Mouse (Mus musculus) hindbrain, embryonic 14.5 days (tissue): ENCODE results near the gene Il10ra. TPM values are rescaled to one million over a fixed set of nuclear protein-coding genes. Genes with fewer than 3 reads are reported as not detected.

Experiments used
- ATAC-seq: fragments of 200-750 bp; cut with Nextera tagmentation; 2 replicates; pipeline ENCODE4 v1.8.0; 2017; ENCODE audit warnings: moderate number of reproducible peaks, mild to moderate bottlenecking, moderate TSS enrichment, moderate library complexity; ENCODE audit not compliant: low FRiP score
- DNase-seq: peaks from one replicate; pipeline ENCODE4 v3.0.0-alpha.2; 2015; ENCODE audit warnings: low spot score
- H3K27ac ChIP-seq: fragments of 300-500 bp; sonication (generic); 2 replicates; pipeline ENCODE4 v1.5.1; 2014; ENCODE audit warnings: mild to moderate bottlenecking, moderate library complexity
- H3K27me3 ChIP-seq: fragments of 300-500 bp; sonication (generic); 2 replicates; pipeline ENCODE4 v1.6.1; 2014; ENCODE audit warnings: mild to moderate bottlenecking, low read length, mixed read lengths; ENCODE audit not compliant: control insufficient read depth, insufficient read depth
- H3K36me3 ChIP-seq: fragments of 300-500 bp; sonication (generic); replicated peaks from 2 replicates; pipeline ENCODE4 v1.6.1; 2014; ENCODE audit not compliant: control insufficient read depth, insufficient read depth
- H3K4me1 ChIP-seq: fragments of 300-500 bp; sonication (generic); replicated peaks from 2 replicates; pipeline ENCODE4 v1.6.1; 2014; ENCODE audit warnings: antibody characterized with exemption, low read length, mixed read lengths; ENCODE audit not compliant: control insufficient read depth, insufficient read depth
- H3K4me2 ChIP-seq: fragments of 300-500 bp; sonication (generic); replicated peaks from 2 replicates; pipeline ENCODE4 v1.6.1; 2014; ENCODE audit warnings: mild to moderate bottlenecking, moderate library complexity
- H3K4me3 ChIP-seq: fragments of 300-500 bp; sonication (generic); replicated peaks from 2 replicates; pipeline ENCODE4 v1.5.1; 2014; ENCODE audit warnings: mild to moderate bottlenecking, low read length
- H3K9ac ChIP-seq: fragments of 300-500 bp; sonication (generic); 2 replicates; pipeline ENCODE4 v1.6.1; 2014
- H3K9me3 ChIP-seq: fragments of 300-500 bp; sonication (generic); 2 replicates; pipeline ENCODE4 v1.6.1; 2016; ENCODE audit warnings: low read length; ENCODE audit not compliant: control insufficient read depth
- WGBS: fragments of 180-500 bp; shearing (Covaris S2); extraction: QIAGEN DNeasy Blood & Tissue Kit; methylation state at CpG from one replicate; pipeline ENCODE4 v1.1.7; 2014; 5-methylcytosine and 5-hydroxymethylcytosine counted together
- polyA plus RNA-seq: library from polyadenylated mRNA; unstranded; fragments of >200 nt; fragmentation: Nextera tagmentation; extraction: Ambion mirVana; gene quantifications from 2 replicates; pipeline ENCODE4 v1.2.1, GENCODE M21; 2014

Gene Il10ra
- polyA plus RNA-seq, 1 experiment from 2014 or later, result 0.68 TPM

DNA sequence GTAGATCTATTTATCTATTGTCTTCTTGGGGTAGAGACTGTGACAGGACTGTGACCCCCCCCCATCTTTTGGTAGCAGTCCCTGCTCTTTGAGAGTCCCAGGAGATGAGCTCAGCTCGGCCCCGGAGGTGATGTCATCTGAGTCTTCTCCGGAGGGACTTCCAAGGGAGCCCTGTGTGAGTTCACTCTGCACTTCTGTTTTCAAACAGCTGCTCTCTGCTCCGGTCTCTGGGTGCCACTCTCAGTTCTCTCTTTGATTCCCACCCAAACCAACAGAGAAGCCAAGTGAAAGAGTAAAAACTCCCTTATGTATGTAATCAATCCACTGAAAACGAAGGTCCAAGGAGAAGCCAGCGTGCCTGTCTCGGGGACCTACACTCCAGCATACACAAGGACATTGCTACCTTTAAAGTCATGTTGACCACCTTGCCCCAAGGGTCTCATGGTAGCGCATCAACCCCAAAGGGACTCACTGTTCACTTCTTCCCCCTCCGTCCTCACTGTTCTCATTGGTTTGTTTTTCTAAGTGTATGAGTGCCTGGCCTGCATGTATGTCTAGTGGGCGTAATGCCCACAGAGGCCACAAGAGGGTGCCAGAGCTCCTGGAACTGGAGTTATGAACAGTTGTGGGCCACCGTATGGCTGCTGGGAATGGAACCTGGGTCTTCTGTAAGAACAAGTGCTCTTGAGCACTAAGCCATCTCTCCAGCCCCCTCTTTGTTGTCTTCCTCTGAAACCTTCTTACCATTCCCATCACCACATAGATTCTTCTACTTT is 30.5 kb upstream of the Il10ra start:
- Histone ChIP-seq H3K4me1 (0 out of 2 replicates have a peak, but pooled peaks cover 5% of the 10 kb centered on the region), H3K27me3 (no peaks in the 10 kb centered on the region), H3K9ac (no peak overlapping the region), H3K27ac (no peak overlapping the region), H3K9me3 (no peaks in the 10 kb centered on the region), H3K4me3 (no peak overlapping the region), H3K36me3 (no peaks in the 10 kb centered on the region), H3K4me2 (no peak overlapping the region)
- DNase-seq (no peak), ATAC-seq (no peak)
- 78% methylated on average over 11 of the region's 11 CpGs for whole genome bisulfite sequencing

DNA sequence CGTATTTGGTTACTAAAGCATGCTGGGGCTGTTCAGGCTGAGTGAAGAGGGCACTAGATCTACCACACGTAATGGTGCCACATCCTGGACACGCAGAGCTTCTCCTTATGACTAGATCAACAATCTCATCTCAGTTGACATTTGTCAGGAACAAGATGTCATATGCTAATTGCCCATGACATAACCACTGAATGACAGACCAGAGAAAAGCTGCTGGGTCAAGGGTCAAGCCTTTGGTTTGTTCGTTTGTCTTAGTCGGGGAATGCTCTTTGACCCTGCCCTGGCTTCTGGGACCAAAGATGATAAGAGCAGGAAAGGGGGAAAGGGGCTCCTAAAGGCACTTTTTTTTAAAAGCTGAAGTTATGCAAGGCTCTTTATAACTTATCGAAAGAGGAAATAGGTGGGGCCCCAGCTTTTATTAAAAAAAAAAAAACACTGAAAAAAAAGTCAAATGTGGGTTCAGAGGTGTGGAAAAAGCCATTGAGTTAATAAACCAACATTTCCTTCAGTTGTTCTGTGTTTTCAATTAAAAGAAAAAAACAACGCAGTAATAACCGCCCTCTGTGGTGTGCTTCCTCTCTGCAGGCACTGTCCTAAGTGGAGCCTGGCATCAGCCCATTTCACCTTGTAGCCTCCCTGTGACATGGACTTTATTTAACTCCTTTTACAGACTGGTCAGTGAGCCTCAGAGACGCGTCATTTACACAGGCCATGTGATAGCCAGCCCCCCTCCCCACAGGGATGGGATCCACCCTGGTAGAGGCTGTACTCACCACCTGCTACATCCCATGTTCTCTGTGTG is 25.5 kb upstream of the Il10ra start:
- no peak overlapping the region for H3K4me3 ChIP-seq
- H3K27ac ChIP-seq, result no peak overlapping the region
- H3K36me3 ChIP-seq, result no peaks in the 10 kb centered on the region
- no peak overlapping the region for H3K9ac ChIP-seq
- H3K27me3 ChIP-seq, result no peaks in the 10 kb centered on the region
- ATAC-seq (no peak), DNase-seq (no peak)
- no peak overlapping the region for H3K4me2 ChIP-seq
- 40% methylated on average over 10 of the region's 10 CpGs for WGBS
- H3K9me3 ChIP-seq, result no peaks in the 10 kb centered on the region
- H3K4me1 ChIP-seq, result no peaks in the 10 kb centered on the region

DNA sequence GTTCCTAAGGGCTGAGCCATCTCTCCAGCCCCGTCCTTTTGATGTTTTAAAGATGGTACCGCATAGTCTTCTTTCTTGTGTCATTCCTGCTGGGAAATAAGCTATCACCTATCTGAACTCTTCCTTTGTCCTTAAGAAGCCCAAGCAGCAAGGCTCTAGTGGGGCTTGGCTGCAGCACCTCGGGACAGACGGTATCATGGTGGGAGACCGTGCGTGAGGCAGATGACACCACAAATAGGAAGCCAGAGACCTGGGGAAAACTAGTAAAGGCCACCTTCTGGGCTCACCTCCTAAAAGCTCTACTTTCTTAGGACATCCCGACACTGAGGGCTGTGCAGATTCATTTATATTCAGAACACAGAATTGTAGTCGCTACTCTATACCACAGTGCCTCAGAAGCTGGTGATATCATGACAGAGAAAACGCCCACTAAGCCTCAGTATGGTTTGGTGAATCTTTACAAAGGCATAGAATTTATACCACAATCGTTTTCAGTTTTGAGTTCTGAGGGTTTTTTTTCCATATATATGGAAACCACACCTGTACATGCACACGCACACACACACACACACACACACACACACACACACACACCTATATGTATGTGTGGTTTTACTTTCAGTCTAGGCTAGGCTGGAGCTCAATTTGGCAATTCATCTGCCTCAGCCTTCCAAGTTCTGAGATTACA is 22.7 kb upstream of the Il10ra start:
- no peaks in the 10 kb centered on the region for H3K9me3 ChIP-seq
- H3K27ac ChIP-seq, result no peak overlapping the region
- 86% methylated on average over 11 of the region's 11 CpGs for WGBS
- H3K4me1 ChIP-seq, result no peaks in the 10 kb centered on the region
- no peaks in the 10 kb centered on the region for H3K36me3 ChIP-seq
- no peak overlapping the region for H3K4me2 ChIP-seq
- no peaks in the 10 kb centered on the region for H3K27me3 ChIP-seq
- no peak overlapping the region for H3K4me3 ChIP-seq
- no peak overlapping the region for H3K9ac ChIP-seq
- DNase-seq (no peak), ATAC-seq (no peak)

- Histone ChIP-seq H3K9me3 (no peaks in the 10 kb centered on the region), H3K27ac (no peak overlapping the region), H3K9ac (no peak overlapping the region), H3K36me3 (no peaks in the 10 kb centered on the region), H3K4me1 (no peaks in the 10 kb centered on the region), H3K4me2 (no peak overlapping the region), H3K4me3 (no peak overlapping the region), H3K27me3 (no peaks in the 10 kb centered on the region)
- DNase-seq (no peak), ATAC-seq (no peak)
- WGBS, result 90% methylated on average over 5 of the region's 5 CpGs
Observed at GRCm38 (mm10) chr9:45282466-45282865, 13.5 kb upstream of the Il10ra start.

GRCm38 (mm10) chr9:45280891-45281290 is 11.9 kb upstream of the Il10ra start:
- ATAC-seq (no peak), DNase-seq (no peak)
- Histone ChIP-seq H3K27ac (no peak overlapping the region), H3K9ac (no peak overlapping the region), H3K27me3 (no peaks in the 10 kb centered on the region), H3K9me3 (no peaks in the 10 kb centered on the region), H3K4me3 (no peak overlapping the region), H3K4me1 (no peaks in the 10 kb centered on the region), H3K4me2 (no peak overlapping the region), H3K36me3 (no peaks in the 10 kb centered on the region)
- 73% methylated on average over 3 of the region's 3 CpGs for WGBS

GRCm38 (mm10) chr9:45280059-45280458 is 11.1 kb upstream of the Il10ra start:
- Histone ChIP-seq H3K4me1 (no peaks in the 10 kb centered on the region), H3K9ac (no peak overlapping the region), H3K27ac (no peak overlapping the region), H3K36me3 (no peaks in the 10 kb centered on the region), H3K4me3 (no peak overlapping the region), H3K27me3 (no peaks in the 10 kb centered on the region), H3K9me3 (no peaks in the 10 kb centered on the region), H3K4me2 (no peak overlapping the region)
- DNase-seq, result no peak
- no peak for ATAC-seq
- 73% methylated on average over 3 of the region's 3 CpGs for WGBS

DNA sequence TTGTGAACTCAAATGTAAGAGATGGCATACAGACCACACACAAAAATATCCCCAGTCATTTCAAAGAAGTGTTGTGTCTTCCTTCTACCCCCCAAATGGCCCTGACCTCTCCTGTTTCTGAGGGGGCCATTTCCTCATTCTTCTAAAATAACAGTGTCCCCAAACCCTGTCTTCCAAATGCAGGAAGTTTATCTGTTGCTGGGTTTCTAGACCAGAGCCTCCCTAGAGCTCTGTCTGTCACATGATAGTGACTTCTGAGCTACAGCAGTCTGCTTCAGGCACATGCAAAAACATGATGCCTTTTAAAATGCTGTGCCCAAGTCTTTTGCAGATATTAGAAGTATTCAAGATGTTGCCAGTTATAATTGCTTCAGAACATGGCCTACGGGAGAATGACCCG is 5.7 kb upstream of the Il10ra start:
- no peak overlapping the region for H3K9ac ChIP-seq
- H3K4me2 ChIP-seq, result no peak overlapping the region
- H3K4me3 ChIP-seq, result no peak overlapping the region
- no peak for ATAC-seq
- WGBS, result 92% methylated on average over 2 of the region's 2 CpGs
- peaks cover 5% of the 10 kb centered on the region; the same call in 1 of the 2 replicates for H3K27me3 ChIP-seq
- H3K9me3 ChIP-seq, result no peaks in the 10 kb centered on the region
- no peaks in the 10 kb centered on the region for H3K4me1 ChIP-seq
- H3K36me3 ChIP-seq, result no peaks in the 10 kb centered on the region
- no peak overlapping the region for H3K27ac ChIP-seq
- DNase-seq, result no peak

GRCm38 (mm10) chr9:45274218-45274617 is 5.3 kb upstream of the Il10ra start:
- no peaks in the 10 kb centered on the region for H3K36me3 ChIP-seq
- DNase-seq (no peak), ATAC-seq (no peak)
- no peaks in the 10 kb centered on the region for H3K9me3 ChIP-seq
- H3K4me3 ChIP-seq, result no peak overlapping the region
- H3K4me1 ChIP-seq, result no peaks in the 10 kb centered on the region
- H3K4me2 ChIP-seq, result no peak overlapping the region
- H3K27me3 ChIP-seq, result peaks cover 9% of the 10 kb centered on the region
- 82% methylated on average over 4 of the region's 4 CpGs for WGBS
- H3K27ac ChIP-seq, result no peak overlapping the region
- no peak overlapping the region for H3K9ac ChIP-seq

DNA sequence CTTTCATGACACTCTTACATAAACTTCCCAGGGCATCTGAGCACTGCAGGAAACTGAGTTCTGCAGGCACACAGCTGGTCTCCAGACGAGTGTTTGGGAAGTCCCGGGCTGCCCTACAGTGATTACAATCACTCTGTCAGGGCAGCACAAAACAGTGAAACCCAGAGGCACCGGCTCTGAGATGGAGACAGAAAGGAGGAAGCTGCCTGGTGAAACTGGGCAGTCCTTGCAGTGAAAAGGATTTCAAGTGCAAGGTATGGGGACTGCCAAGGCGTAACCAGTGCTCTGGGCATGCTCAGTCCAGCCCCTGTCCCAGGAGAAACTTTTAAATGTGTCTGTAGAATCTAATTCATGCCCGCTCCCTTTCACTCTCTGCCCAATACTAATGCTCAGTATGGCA is 3.3 kb upstream of the Il10ra start:
- no peak for DNase-seq
- Histone ChIP-seq H3K4me1 (no peaks in the 10 kb centered on the region), H3K36me3 (no peaks in the 10 kb centered on the region), H3K9ac (no peak overlapping the region), H3K27ac (no peak overlapping the region), H3K4me3 (no peak overlapping the region), H3K4me2 (no peak overlapping the region), H3K27me3 (peaks cover 14% of the 10 kb centered on the region), H3K9me3 (no peaks in the 10 kb centered on the region)
- WGBS, result 46% methylated on average over 5 of the region's 5 CpGs
- no peak for ATAC-seq
